Mouse (Mus musculus) ZHBTc4 (cell line): ENCODE results near the gene Tdp2.

Experiments used
- DNase-seq: peaks from one replicate; pipeline ENCODE4 v3.0.0-alpha.2; 2011; ENCODE audit warnings: low read depth, low spot score

Tdp2 gene

GRCm38 (mm10) chr13:24879359-24880040 lies 48.0 kb downstream of the Tdp2 start:
- DNase-seq = no peak

- no peak for DNase-seq
Measured at GRCm38 (mm10) chr13:24880208-24880607, 48.7 kb downstream of the Tdp2 start.

GRCm38 (mm10) chr13:24880704-24881103 lies 49.2 kb downstream of the Tdp2 start:
- no peak for DNase-seq

- no peak for DNase-seq
Measured at GRCm38 (mm10) chr13:24882411-24882810, 50.9 kb downstream of the Tdp2 start.

- no peak for DNase-seq
Measured at GRCm38 (mm10) chr13:24889554-24889953, 58.1 kb downstream of the Tdp2 start.
